In genomic region chr1:161251417-161252265, GRCm38 (mm10) we compare ENCODE assay signal across 8 mouse cellular contexts. TPM values are rescaled to one million over a fixed set of nuclear protein-coding genes. Genes with fewer than 3 reads are reported as not detected.
DNase-seq lines count a peak whose midpoint lies in the region; ATAC-seq lines count a peak whose summit lies in the region.

No protein-coding gene starts in this region.

- H3K4me2 ChIP-seq in heart, embryonic 13.5 days = peak overlapping the region; percentile 81
- peak overlapping the region; percentile 60 for H3K4me2 ChIP-seq in hindbrain, embryonic 12.5 days (replicated peaks)

- intact Hi-C loops in left cerebral cortex, postnatal 25 days (cut with DNase I) = no loop called here

- peaks cover 7% of the 10 kb centered on the region for H3K36me3 ChIP-seq in heart, embryonic 13.5 days
- no peaks in the 10 kb centered on the region for H3K36me3 ChIP-seq in hindbrain, embryonic 12.5 days

- no peak for DNase-seq in heart, adult 18-20 months
- DNase-seq in T-cell, adult 2 months (ENCODE audit: low spot score) = peak; percentile 90
- DNase-seq in lung, postnatal 25 days (ENCODE audit: low spot score) = peak; percentile 39
- DNase-seq in thymus, postnatal 0 days (ENCODE audit: low spot score) = peak; percentile 87
- no peak for DNase-seq in adrenal gland, postnatal 10 days
- no peak for DNase-seq in left cerebral cortex, postnatal 25 days (ENCODE audit: low spot score in 2 of 2)

- H3K27me3 ChIP-seq in heart, embryonic 13.5 days (replicated peaks) = no peaks in the 10 kb centered on the region
- peaks cover 6% of the 10 kb centered on the region; the same call in 1 of the 2 replicates for H3K27me3 ChIP-seq in hindbrain, embryonic 12.5 days

- no peaks in the 10 kb centered on the region for H3K9me3 ChIP-seq in heart, embryonic 13.5 days
- no peaks in the 10 kb centered on the region for H3K9me3 ChIP-seq in hindbrain, embryonic 12.5 days (replicated peaks)

- peak overlapping the region; percentile 74 for H3K4me3 ChIP-seq in heart, embryonic 13.5 days
- H3K4me3 ChIP-seq in hindbrain, embryonic 12.5 days = peak overlapping the region; percentile 79

- ATAC-seq in heart, embryonic 13.5 days (ENCODE audit: extremely low read depth, insufficient number of reproducible peaks, low FRiP score, low TSS enrichment) = no peak
- no peak; the same call in 1 of the 2 replicates for ATAC-seq in hindbrain, embryonic 12.5 days (ENCODE audit: low FRiP score)

- peak overlapping the region; percentile 61; the same call in 1 of the 2 replicates for H3K9ac ChIP-seq in heart, embryonic 13.5 days
- H3K9ac ChIP-seq in hindbrain, embryonic 12.5 days = no peak overlapping the region

- H3K27ac ChIP-seq in heart, embryonic 13.5 days (replicated peaks) = no peak overlapping the region
- H3K27ac ChIP-seq in hindbrain, embryonic 12.5 days = no peak overlapping the region

- 57% methylated on average over 9 of the region's 9 CpGs for WGBS in heart, embryonic 13.5 days
- 66% methylated on average over 9 of the region's 9 CpGs for WGBS in hindbrain, embryonic 12.5 days

- H3K4me1 ChIP-seq in heart, embryonic 13.5 days = peaks cover 49% of the 10 kb centered on the region
- peaks cover 25% of the 10 kb centered on the region for H3K4me1 ChIP-seq in hindbrain, embryonic 12.5 days

RNA-seq across cellular contexts. Expression of gene Prdx6, which starts 0.6 kb away (rescaled TPM):
- polyA plus RNA-seq in heart, embryonic 13.5 days (2015; fragmentation: Nextera tagmentation; extraction: Ambion mirVana) = 365 and 408 TPM in 2 replicates
- total RNA-seq in heart, adult 18-20 months (2021) = 100 to 1,000 TPM; 348 to 375 TPM
- 314 and 331 TPM in 2 replicates for polyA plus RNA-seq in hindbrain, embryonic 12.5 days (2016; fragmentation: Nextera tagmentation; extraction: Ambion mirVana)
- 316 and 328 TPM in 2 replicates for polyA plus RNA-seq in thymus, postnatal 0 days (2015; fragmentation: Nextera tagmentation; extraction: Ambion mirVana)
- total RNA-seq in adrenal gland, postnatal 10 days (2021) = 100 to 1,000 TPM; 360 to 367 TPM
- total RNA-seq in left cerebral cortex, postnatal 25 days (2021) = 100 to 1,000 TPM; 321 to 335 TPM

Comparison
In these comparisons a context has a peak if more than half of its experiments do, and no peak if none do; other contexts are left out.
1. DNase-seq: peak in T-cell, adult 2 months (single experiment), lung, postnatal 25 days (single experiment) and thymus, postnatal 0 days (single experiment); none in heart, adult 18-20 months (0 of 2), adrenal gland, postnatal 10 days (single experiment) and left cerebral cortex, postnatal 25 days (0 of 2).